Mouse (Mus musculus): ENCODE data around the gene Syne1. TPM values are rescaled to one million over a fixed set of nuclear protein-coding genes. Genes with fewer than 3 reads are reported as not detected.

Syne1 gene
- total RNA-seq, 1 experiment: 7.1 TPM

DNA sequence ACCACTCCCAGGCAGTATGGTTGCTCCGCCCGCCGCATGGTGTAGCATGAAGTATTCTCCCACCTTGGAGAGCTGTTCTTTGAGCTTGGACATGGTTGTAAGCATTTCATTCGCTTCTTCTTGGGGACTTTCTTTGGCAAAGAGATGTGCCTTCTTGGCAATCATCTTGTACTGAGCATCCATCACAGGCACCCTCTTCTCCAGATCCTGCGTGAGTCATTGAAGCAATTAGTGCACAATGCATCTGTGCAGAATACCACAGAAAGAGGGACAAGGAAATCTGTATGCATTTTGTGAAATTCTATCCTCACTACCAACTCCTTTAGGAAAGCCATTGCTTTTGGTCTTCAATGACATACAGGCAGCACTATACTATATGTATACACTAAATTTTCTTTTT lies 194.7 kb downstream of the Syne1 start:
- H3K9me3 ChIP-seq (ENCODE audit: control insufficient read depth, insufficient read depth, low read depth, low read length): no peaks in the 10 kb centered on the region
- no peak overlapping the region for H3K27ac ChIP-seq (ENCODE audit: insufficient read depth, low read depth, low read length, poor library complexity, severe bottlenecking)
- H3K4me3 ChIP-seq (ENCODE audit: insufficient read depth in 1 of 2, low read depth in 1 of 2, low read length in 2 of 2, poor library complexity in 1 of 2, severe bottlenecking in 1 of 2): no peak overlapping the region
- no peaks in the 10 kb centered on the region for H3K36me3 ChIP-seq (ENCODE audit: control insufficient read depth, insufficient read depth, low read length, poor library complexity, severe bottlenecking)
- in situ Hi-C loops (cut with MboI; ENCODE audit: low sequenced_read_pairs in 2 of 2, unreplicated experiment in 2 of 2): no loop called here
- H3K4me1 ChIP-seq (ENCODE audit: control insufficient read depth in 2 of 2, insufficient read depth in 2 of 2, low read length in 2 of 2, poor library complexity in 1 of 2): no peaks in the 10 kb centered on the region
- TF ChIP-seq MAFK (IDR thresholded peaks at IDR 0.05; ENCODE audit: insufficient read depth, low read depth, low read length) (no peak), ZNF384 (IDR thresholded peaks at IDR 0.05; ENCODE audit: low read depth, low read length) (no peak), HCFC1 (IDR thresholded peaks at IDR 0.05; ENCODE audit: borderline replicate concordance, insufficient read depth, low read length) (no peak), ZC3H11A (IDR thresholded peaks at IDR 0.05; ENCODE audit: borderline replicate concordance, low read depth, low read length) (no peak), CHD2 (IDR thresholded peaks at IDR 0.05; ENCODE audit: low read depth, low read length) (no peak)
- H3K9ac ChIP-seq (ENCODE audit: insufficient read depth, low read depth, low read length, poor library complexity, severe bottlenecking): no peak overlapping the region
- DNase-seq (ENCODE audit: low read depth, low spot score): no peak

DNA sequence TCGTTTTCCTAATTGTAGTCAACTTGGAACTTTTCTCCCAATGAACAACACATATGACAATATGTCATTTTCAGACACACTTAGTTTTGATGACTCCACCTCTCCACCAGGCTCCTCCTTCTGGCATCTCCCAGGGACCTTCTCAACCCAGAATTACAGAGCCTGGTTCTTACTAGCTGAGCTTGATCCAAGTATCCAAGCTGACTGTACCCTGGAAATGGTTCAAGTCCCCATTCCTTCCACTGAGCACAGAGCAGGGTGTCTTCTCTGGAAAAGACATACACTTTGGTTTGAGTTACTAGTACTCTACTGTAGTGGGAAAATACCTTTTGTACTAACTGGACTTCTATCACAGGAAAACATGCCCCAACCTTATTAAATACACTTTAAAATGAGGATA lies 197.9 kb downstream of the Syne1 start:
- H3K4me3 ChIP-seq (ENCODE audit: insufficient read depth in 1 of 2, low read depth in 1 of 2, low read length in 2 of 2, poor library complexity in 1 of 2, severe bottlenecking in 1 of 2): no peak overlapping the region
- no peak for DNase-seq (ENCODE audit: low read depth, low spot score)
- no peaks in the 10 kb centered on the region for H3K36me3 ChIP-seq (ENCODE audit: control insufficient read depth, insufficient read depth, low read length, poor library complexity, severe bottlenecking)
- no peaks in the 10 kb centered on the region for H3K4me1 ChIP-seq (ENCODE audit: control insufficient read depth in 2 of 2, insufficient read depth in 2 of 2, low read length in 2 of 2, poor library complexity in 1 of 2)
- H3K9ac ChIP-seq (ENCODE audit: insufficient read depth, low read depth, low read length, poor library complexity, severe bottlenecking): no peak overlapping the region
- in situ Hi-C loops (cut with MboI; ENCODE audit: low sequenced_read_pairs in 2 of 2, unreplicated experiment in 2 of 2): no loop called here
- H3K27ac ChIP-seq (ENCODE audit: insufficient read depth, low read depth, low read length, poor library complexity, severe bottlenecking): no peak overlapping the region
- no peak for TF ChIP-seq ZNF384 (IDR thresholded peaks at IDR 0.05; ENCODE audit: low read depth, low read length)
- no peak for TF ChIP-seq CHD2 (IDR thresholded peaks at IDR 0.05; ENCODE audit: low read depth, low read length)
- no peak for TF ChIP-seq HCFC1 (IDR thresholded peaks at IDR 0.05; ENCODE audit: borderline replicate concordance, insufficient read depth, low read length)
- no peak for TF ChIP-seq ZC3H11A (IDR thresholded peaks at IDR 0.05; ENCODE audit: borderline replicate concordance, low read depth, low read length)
- TF ChIP-seq MAFK (IDR thresholded peaks at IDR 0.05; ENCODE audit: insufficient read depth, low read depth, low read length): no peak
- H3K9me3 ChIP-seq (ENCODE audit: control insufficient read depth, insufficient read depth, low read depth, low read length): no peaks in the 10 kb centered on the region

DNA sequence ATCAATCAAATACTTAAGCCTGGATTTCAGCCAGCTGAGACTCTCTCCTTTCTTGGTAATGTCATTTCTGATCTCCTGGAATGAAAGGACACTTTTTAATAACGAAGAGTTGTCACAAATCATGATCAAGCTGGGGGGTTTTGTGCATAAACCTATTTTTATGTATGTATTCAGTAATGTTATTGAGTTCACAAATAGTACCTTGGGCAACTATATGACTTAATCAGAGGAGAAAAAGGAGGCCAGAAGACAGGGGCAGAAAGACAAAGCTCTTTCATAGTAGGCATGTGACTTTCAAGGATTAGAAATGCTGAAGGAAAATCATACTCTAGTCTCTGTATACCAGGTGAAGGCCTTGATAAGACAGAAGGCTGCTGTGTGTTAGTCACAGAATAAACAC lies 204.4 kb downstream of the Syne1 start:
- in situ Hi-C loops (cut with MboI; ENCODE audit: low sequenced_read_pairs in 2 of 2, unreplicated experiment in 2 of 2): no loop called here
- Histone ChIP-seq H3K4me1 (ENCODE audit: control insufficient read depth in 2 of 2, insufficient read depth in 2 of 2, low read length in 2 of 2, poor library complexity in 1 of 2) (no peaks in the 10 kb centered on the region), H3K9ac (ENCODE audit: insufficient read depth, low read depth, low read length, poor library complexity, severe bottlenecking) (no peak overlapping the region), H3K9me3 (ENCODE audit: control insufficient read depth, insufficient read depth, low read depth, low read length) (no peaks in the 10 kb centered on the region), H3K27ac (ENCODE audit: insufficient read depth, low read depth, low read length, poor library complexity, severe bottlenecking) (no peak overlapping the region), H3K4me3 (ENCODE audit: insufficient read depth in 1 of 2, low read depth in 1 of 2, low read length in 2 of 2, poor library complexity in 1 of 2, severe bottlenecking in 1 of 2) (no peak overlapping the region), H3K36me3 (ENCODE audit: control insufficient read depth, insufficient read depth, low read length, poor library complexity, severe bottlenecking) (no peaks in the 10 kb centered on the region)
- no peak for DNase-seq (ENCODE audit: low read depth, low spot score)
- TF ChIP-seq MAFK (IDR thresholded peaks at IDR 0.05; ENCODE audit: insufficient read depth, low read depth, low read length) (no peak), HCFC1 (IDR thresholded peaks at IDR 0.05; ENCODE audit: borderline replicate concordance, insufficient read depth, low read length) (no peak), ZNF384 (IDR thresholded peaks at IDR 0.05; ENCODE audit: low read depth, low read length) (no peak), CHD2 (IDR thresholded peaks at IDR 0.05; ENCODE audit: low read depth, low read length) (no peak), ZC3H11A (IDR thresholded peaks at IDR 0.05; ENCODE audit: borderline replicate concordance, low read depth, low read length) (no peak)

DNA sequence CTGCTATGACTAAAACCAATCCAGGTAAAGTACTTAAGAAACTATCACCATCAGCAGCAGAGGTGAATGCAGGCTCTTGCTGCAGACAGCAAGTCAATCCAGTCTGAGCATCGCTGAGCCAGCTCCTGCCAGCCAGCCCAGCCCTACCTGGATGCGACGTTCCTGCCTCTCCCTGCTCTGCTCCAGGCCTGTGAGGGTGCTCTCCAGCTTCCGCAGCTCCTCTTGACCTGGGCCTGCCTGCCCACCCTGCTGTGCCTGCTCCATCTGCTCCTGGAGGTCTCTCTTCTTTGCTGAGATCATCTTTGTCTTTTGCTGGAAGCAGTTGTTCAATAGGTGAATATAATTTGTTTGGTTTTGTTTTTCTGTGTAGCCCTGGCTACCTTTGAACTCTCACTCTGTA lies 208.1 kb downstream of the Syne1 start:
- Histone ChIP-seq H3K4me1 (ENCODE audit: control insufficient read depth in 2 of 2, insufficient read depth in 2 of 2, low read length in 2 of 2, poor library complexity in 1 of 2) (no peaks in the 10 kb centered on the region), H3K27ac (ENCODE audit: insufficient read depth, low read depth, low read length, poor library complexity, severe bottlenecking) (no peak overlapping the region), H3K4me3 (ENCODE audit: insufficient read depth in 1 of 2, low read depth in 1 of 2, low read length in 2 of 2, poor library complexity in 1 of 2, severe bottlenecking in 1 of 2) (no peak overlapping the region), H3K9me3 (ENCODE audit: control insufficient read depth, insufficient read depth, low read depth, low read length) (no peaks in the 10 kb centered on the region), H3K9ac (ENCODE audit: insufficient read depth, low read depth, low read length, poor library complexity, severe bottlenecking) (no peak overlapping the region), H3K36me3 (ENCODE audit: control insufficient read depth, insufficient read depth, low read length, poor library complexity, severe bottlenecking) (no peaks in the 10 kb centered on the region)
- TF ChIP-seq ZC3H11A (IDR thresholded peaks at IDR 0.05; ENCODE audit: borderline replicate concordance, low read depth, low read length): no peak
- TF ChIP-seq HCFC1 (IDR thresholded peaks at IDR 0.05; ENCODE audit: borderline replicate concordance, insufficient read depth, low read length): no peak
- no peak for TF ChIP-seq MAFK (IDR thresholded peaks at IDR 0.05; ENCODE audit: insufficient read depth, low read depth, low read length)
- TF ChIP-seq ZNF384 (IDR thresholded peaks at IDR 0.05; ENCODE audit: low read depth, low read length): no peak
- TF ChIP-seq CHD2 (IDR thresholded peaks at IDR 0.05; ENCODE audit: low read depth, low read length): no peak
- no peak for DNase-seq (ENCODE audit: low read depth, low spot score)
- in situ Hi-C loops (cut with MboI; ENCODE audit: low sequenced_read_pairs in 2 of 2, unreplicated experiment in 2 of 2): no loop called here

DNA sequence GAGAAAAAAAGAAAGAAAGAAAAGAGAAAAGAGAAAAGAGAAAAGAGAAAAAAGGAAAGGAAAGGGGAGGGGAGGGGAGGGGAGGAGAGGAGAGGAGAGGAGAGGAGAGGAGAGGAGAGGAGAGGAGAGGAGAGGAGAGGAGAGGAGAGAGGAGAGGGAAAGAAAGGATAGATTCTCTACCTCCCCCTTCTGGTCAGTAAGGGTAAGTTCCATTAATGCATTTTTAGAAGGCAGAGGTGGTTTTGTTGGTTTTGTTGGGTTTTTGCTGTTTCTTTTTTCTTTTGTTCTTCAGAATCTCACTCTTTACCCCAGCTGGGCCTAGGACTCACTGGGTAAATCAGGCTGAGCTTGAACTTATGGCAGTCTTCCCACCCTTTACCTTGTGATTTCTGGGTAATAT lies 214.9 kb downstream of the Syne1 start:
- no peak for TF ChIP-seq MAFK (IDR thresholded peaks at IDR 0.05; ENCODE audit: insufficient read depth, low read depth, low read length)
- no peak for TF ChIP-seq CHD2 (IDR thresholded peaks at IDR 0.05; ENCODE audit: low read depth, low read length)
- TF ChIP-seq ZC3H11A (IDR thresholded peaks at IDR 0.05; ENCODE audit: borderline replicate concordance, low read depth, low read length): no peak
- no peak for TF ChIP-seq HCFC1 (IDR thresholded peaks at IDR 0.05; ENCODE audit: borderline replicate concordance, insufficient read depth, low read length)
- no peak for TF ChIP-seq ZNF384 (IDR thresholded peaks at IDR 0.05; ENCODE audit: low read depth, low read length)
- in situ Hi-C loops (cut with MboI; ENCODE audit: low sequenced_read_pairs in 2 of 2, unreplicated experiment in 2 of 2): no loop called here
- H3K27ac ChIP-seq (ENCODE audit: insufficient read depth, low read depth, low read length, poor library complexity, severe bottlenecking): no peak overlapping the region
- DNase-seq (ENCODE audit: low read depth, low spot score): no peak
- H3K9me3 ChIP-seq (ENCODE audit: control insufficient read depth, insufficient read depth, low read depth, low read length): no peaks in the 10 kb centered on the region
- no peak overlapping the region for H3K9ac ChIP-seq (ENCODE audit: insufficient read depth, low read depth, low read length, poor library complexity, severe bottlenecking)
- H3K4me3 ChIP-seq (ENCODE audit: insufficient read depth in 1 of 2, low read depth in 1 of 2, low read length in 2 of 2, poor library complexity in 1 of 2, severe bottlenecking in 1 of 2): no peak overlapping the region
- no peaks in the 10 kb centered on the region for H3K36me3 ChIP-seq (ENCODE audit: control insufficient read depth, insufficient read depth, low read length, poor library complexity, severe bottlenecking)
- no peaks in the 10 kb centered on the region for H3K4me1 ChIP-seq (ENCODE audit: control insufficient read depth in 2 of 2, insufficient read depth in 2 of 2, low read length in 2 of 2, poor library complexity in 1 of 2)
